Mouse (Mus musculus): ENCODE results near the gene Igfbp5.

DNA sequence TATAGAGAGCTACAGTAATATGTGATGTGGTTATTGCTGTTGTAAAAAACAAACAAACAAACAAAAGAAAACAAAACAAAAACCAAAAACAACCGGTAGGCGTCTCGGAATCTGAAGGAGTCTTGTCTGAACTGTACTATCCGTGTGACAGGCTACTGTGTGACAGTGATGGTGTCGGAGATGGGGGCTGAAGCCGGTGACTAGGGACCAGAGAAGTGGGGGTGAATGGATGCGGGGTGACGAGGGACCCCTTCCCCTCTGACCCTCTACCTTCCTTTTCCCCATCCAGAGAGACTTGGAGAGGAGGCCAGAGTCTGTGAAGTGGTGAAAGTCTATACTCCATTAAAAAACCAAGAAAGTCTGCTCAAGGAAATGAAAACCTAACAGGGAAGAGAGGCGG lies 16.4 kb downstream of the Igfbp5 start:
- TF ChIP-seq CTCF (conservative IDR thresholded peaks at IDR 0.05; ENCODE audit: low read length): no peak
- no peak for TF ChIP-seq POU5F1 (IDR thresholded peaks at IDR 0.05; ENCODE audit: borderline replicate concordance, low read length)
- no peak for TF ChIP-seq NANOG (IDR thresholded peaks at IDR 0.05; ENCODE audit: borderline replicate concordance, low read length)
